In the genomic region with DNA sequence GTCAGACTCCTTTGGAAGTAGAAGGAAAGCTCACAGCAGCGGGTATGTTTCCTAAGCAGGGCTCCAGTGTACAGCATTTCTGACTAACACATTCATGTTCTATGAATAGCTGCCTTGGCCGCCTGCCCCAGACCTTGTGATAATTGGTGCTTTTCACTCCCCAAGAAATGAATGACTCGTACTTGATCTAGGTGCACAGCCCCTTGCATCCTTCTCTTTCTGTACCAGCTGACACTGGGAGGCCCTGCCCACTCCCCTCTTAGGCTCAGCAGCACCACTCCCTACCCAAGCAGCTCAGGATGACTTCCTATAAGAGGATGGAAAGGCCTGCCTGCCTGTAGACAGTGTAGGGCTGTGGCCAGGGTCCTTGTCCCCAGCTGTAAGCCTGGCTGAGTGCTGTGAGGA, we compare ENCODE assay signal across 8 mouse cellular contexts.
DNase-seq lines count a peak whose midpoint lies in the region; ATAC-seq lines count a peak whose summit lies in the region.

No protein-coding gene starts in this region.

- no peaks in the 10 kb centered on the region for H3K9me3 ChIP-seq in heart, embryonic 12.5 days (replicated peaks)
- H3K9me3 ChIP-seq in lung, embryonic 16.5 days (ENCODE audit: control insufficient read depth, low read length), result no peaks in the 10 kb centered on the region

- H3K9ac ChIP-seq in heart, embryonic 12.5 days, result peak overlapping the region; percentile 47; the same call in 1 of the 2 replicates
- no peak overlapping the region for H3K9ac ChIP-seq in lung, embryonic 16.5 days (ENCODE audit: low read length)

- no peaks in the 10 kb centered on the region for H3K27me3 ChIP-seq in heart, embryonic 12.5 days (replicated peaks)
- no peaks in the 10 kb centered on the region for H3K27me3 ChIP-seq in lung, embryonic 16.5 days (ENCODE audit: control insufficient read depth, insufficient read depth, low read depth, low read length)

- H3K4me3 ChIP-seq in heart, embryonic 12.5 days, result no peak overlapping the region
- H3K4me3 ChIP-seq in lung, embryonic 16.5 days (ENCODE audit: low read length), result no peak overlapping the region

- H3K4me1 ChIP-seq in heart, embryonic 12.5 days (replicated peaks), result peaks cover 68% of the 10 kb centered on the region
- peaks cover 6% of the 10 kb centered on the region; the same call in 1 of the 2 replicates for H3K4me1 ChIP-seq in lung, embryonic 16.5 days (replicated peaks; ENCODE audit: control insufficient read depth, insufficient read depth, low read length)

- peak overlapping the region; percentile 41 for H3K4me2 ChIP-seq in heart, embryonic 12.5 days
- H3K4me2 ChIP-seq in lung, embryonic 16.5 days (ENCODE audit: low read depth, low read length), result no peak overlapping the region

- H3K36me3 ChIP-seq in heart, embryonic 12.5 days, result no peaks in the 10 kb centered on the region
- no peaks in the 10 kb centered on the region for H3K36me3 ChIP-seq in lung, embryonic 16.5 days (ENCODE audit: control insufficient read depth, insufficient read depth, low read length)

- ATAC-seq in heart, embryonic 12.5 days (ENCODE audit: insufficient number of reproducible peaks, low FRiP score), result peak; percentile 83
- ATAC-seq in lung, embryonic 16.5 days (ENCODE audit: low read depth), result peak; percentile 59

- WGBS in heart, embryonic 12.5 days, result 15% methylated on average over 3 of the region's 3 CpGs
- WGBS in lung, embryonic 16.5 days, result 57% methylated on average over 3 of the region's 3 CpGs

- peak; percentile 7 for DNase-seq in cerebellum, adult 11-12 months
- DNase-seq in cerebellum, adult 9-10 months, result no peak
- DNase-seq in fibroblast of lung, adult 2 months (ENCODE audit: low read depth), result peak; percentile 98
- DNase-seq in kidney, postnatal 36 days, result peak; percentile 39 to 60
- DNase-seq in skeletal muscle tissue, adult 2 months (ENCODE audit: low read depth, low spot score), result peak; percentile 80
- no peak for DNase-seq in natural killer cell, adult 2 months (ENCODE audit: low spot score in 2 of 2)

- peak overlapping the region; percentile 96 for H3K27ac ChIP-seq in heart, embryonic 12.5 days (ENCODE audit: poor library complexity, severe bottlenecking)
- H3K27ac ChIP-seq in lung, embryonic 16.5 days (ENCODE audit: low read length), result no peak overlapping the region

Comparison
In these comparisons a context has a peak if more than half of its experiments do, and no peak if none do; other contexts are left out.
1. DNase-seq: peak in cerebellum, adult 11-12 months (single experiment), fibroblast of lung, adult 2 months (single experiment), kidney, postnatal 36 days (2 of 2) and skeletal muscle tissue, adult 2 months (single experiment); none in cerebellum, adult 9-10 months (single experiment) and natural killer cell, adult 2 months (0 of 2).